Mouse (Mus musculus) kidney, embryonic 16.5 days (tissue): ENCODE measurements around the gene Mmp21. TPM values are rescaled to one million over a fixed set of nuclear protein-coding genes. Genes with fewer than 3 reads are reported as not detected.
"Not testable (repeated sequence)": the region's sequence is repeated elsewhere in the genome, so short reads cannot be mapped to it uniquely, and the experiment has no call there.

Source experiments
- ATAC-seq: fragments of 200-750 bp; cut with Nextera tagmentation; 2 replicates; pipeline ENCODE4 v1.8.0; 2017; ENCODE audit warnings: moderate TSS enrichment; ENCODE audit not compliant: low FRiP score, low TSS enrichment
- H3K27ac ChIP-seq: fragments of 300-500 bp; sonication (generic); 2 replicates; pipeline ENCODE4 v1.5.1; 2014; ENCODE audit warnings: low read length
- H3K27me3 ChIP-seq: fragments of 300-500 bp; sonication (generic); 2 replicates; pipeline ENCODE4 v1.6.1; 2014; ENCODE audit warnings: low read length, control low read depth, mixed read lengths; ENCODE audit not compliant: insufficient read depth
- H3K36me3 ChIP-seq: fragments of 300-500 bp; sonication (generic); 2 replicates; pipeline ENCODE4 v1.6.1; 2014; ENCODE audit warnings: low read length, control low read depth, mixed read lengths; ENCODE audit not compliant: insufficient read depth
- H3K4me1 ChIP-seq: fragments of 300-500 bp; sonication (generic); 2 replicates; pipeline ENCODE4 v1.6.1; 2014; ENCODE audit warnings: low read length, control low read depth, mixed read lengths; ENCODE audit not compliant: insufficient read depth
- H3K4me2 ChIP-seq: fragments of 300-500 bp; sonication (generic); replicated peaks from 2 replicates; pipeline ENCODE4 v1.6.1; 2014; ENCODE audit warnings: low read depth, low read length
- H3K4me3 ChIP-seq: fragments of 300-500 bp; sonication (generic); 2 replicates; pipeline ENCODE4 v1.5.1; 2014; ENCODE audit warnings: mild to moderate bottlenecking, low read length
- H3K9ac ChIP-seq: fragments of 300-500 bp; sonication (generic); replicated peaks from 2 replicates; pipeline ENCODE4 v1.6.1; 2014; ENCODE audit warnings: low read length
- H3K9me3 ChIP-seq: fragments of 300-500 bp; sonication (generic); 2 replicates; pipeline ENCODE4 v1.6.1; 2016; ENCODE audit warnings: low read length, control low read depth
- WGBS: fragments of 180-500 bp; shearing (Covaris S2); extraction: QIAGEN DNeasy Blood & Tissue Kit; methylation state at CpG from one replicate; pipeline ENCODE4 v1.1.7; 2014; 5-methylcytosine and 5-hydroxymethylcytosine counted together
- polyA plus RNA-seq: library from polyadenylated mRNA; unstranded; fragments of >200 nt; fragmentation: Nextera tagmentation; extraction: Ambion mirVana; gene quantifications from 2 replicates; pipeline ENCODE4 v1.2.1, GENCODE M21; 2015

Mmp21 gene
- polyA plus RNA-seq, 1 experiment from 2014 or later, result not detected

DNA sequence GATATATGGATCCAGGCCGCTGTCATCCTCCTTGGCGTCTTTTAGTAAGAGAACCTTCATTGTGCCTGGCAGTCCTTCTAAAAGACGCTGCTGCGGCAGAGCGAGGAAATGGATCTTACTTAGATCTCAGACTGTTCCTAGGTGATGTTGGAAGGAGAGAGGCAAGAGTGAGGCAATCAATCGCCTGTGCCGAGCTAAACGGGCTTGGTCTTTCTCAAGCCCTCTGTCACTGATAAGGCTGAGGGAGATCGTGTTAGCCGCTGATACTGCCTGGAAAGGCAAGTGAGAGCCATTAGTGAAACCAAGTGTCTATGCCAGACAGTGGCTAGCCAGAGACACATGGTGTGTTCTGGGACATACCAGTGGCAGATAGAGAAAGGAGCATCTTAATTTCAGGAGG, 22.5 kb upstream of the Mmp21 start:
- no peaks in the 10 kb centered on the region for H3K4me1 ChIP-seq
- no peak overlapping the region for H3K27ac ChIP-seq
- no peaks in the 10 kb centered on the region for H3K27me3 ChIP-seq
- H3K4me2 ChIP-seq, result no peak overlapping the region
- H3K9ac ChIP-seq, result no peak overlapping the region
- no peak for ATAC-seq
- H3K36me3 ChIP-seq, result 0 out of 2 replicates have a peak, but pooled peaks cover 2% of the 10 kb centered on the region
- H3K4me3 ChIP-seq, result no peak overlapping the region
- 84% methylated on average over 10 of the region's 10 CpGs for WGBS
- H3K9me3 ChIP-seq, result peaks cover under 1% of the 10 kb centered on the region; the same call in 1 of the 2 replicates

DNA sequence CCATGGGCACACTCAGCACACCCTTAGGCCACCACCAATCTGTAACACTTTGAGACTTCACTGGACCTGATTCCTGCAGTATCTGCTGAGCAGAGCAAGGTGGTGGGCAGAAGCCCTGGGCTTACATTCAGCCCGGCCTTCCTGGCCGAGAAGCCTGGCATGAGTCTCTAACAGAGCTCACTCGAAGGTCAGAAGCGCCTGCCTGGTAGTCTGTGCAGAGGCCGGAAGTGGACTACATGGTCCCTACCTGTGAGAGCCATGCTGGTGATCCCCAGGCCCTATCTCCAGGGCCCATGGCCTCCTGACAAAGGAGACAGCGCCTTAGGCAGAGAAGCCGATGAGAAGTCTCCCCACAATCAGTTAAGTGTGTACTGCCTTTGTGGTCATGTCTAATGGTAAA, 21.5 kb upstream of the Mmp21 start:
- no peak overlapping the region for H3K4me2 ChIP-seq
- H3K36me3 ChIP-seq, result 0 out of 2 replicates have a peak, but pooled peaks cover 2% of the 10 kb centered on the region
- 96% methylated on average over 7 of the region's 7 CpGs for WGBS
- H3K27ac ChIP-seq, result no peak overlapping the region
- H3K27me3 ChIP-seq, result no peaks in the 10 kb centered on the region
- H3K4me1 ChIP-seq, result no peaks in the 10 kb centered on the region
- H3K9ac ChIP-seq, result no peak overlapping the region
- ATAC-seq, result no peak
- H3K4me3 ChIP-seq, result no peak overlapping the region
- H3K9me3 ChIP-seq, result no peaks in the 10 kb centered on the region

DNA sequence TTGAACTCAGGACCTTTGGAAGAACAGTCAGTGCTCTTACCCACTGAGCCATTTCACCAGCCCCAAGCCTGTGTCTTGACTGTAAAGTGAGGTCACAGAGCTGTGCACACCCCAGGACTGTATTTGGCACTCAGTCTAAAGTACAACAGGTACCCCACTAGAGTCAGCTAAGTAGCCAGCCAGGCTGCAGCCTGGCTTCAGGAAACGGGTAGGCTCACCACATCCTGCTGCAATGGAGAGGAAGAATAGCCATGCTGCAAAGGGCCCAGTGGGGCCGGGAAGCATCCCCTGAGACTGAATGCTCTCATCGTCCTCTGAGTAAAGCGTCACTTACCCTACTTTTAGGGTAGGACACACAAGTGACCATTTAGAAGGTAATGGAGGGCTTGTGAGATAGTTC, 20.0 kb upstream of the Mmp21 start:
- H3K27me3 ChIP-seq, result no peaks in the 10 kb centered on the region

DNA sequence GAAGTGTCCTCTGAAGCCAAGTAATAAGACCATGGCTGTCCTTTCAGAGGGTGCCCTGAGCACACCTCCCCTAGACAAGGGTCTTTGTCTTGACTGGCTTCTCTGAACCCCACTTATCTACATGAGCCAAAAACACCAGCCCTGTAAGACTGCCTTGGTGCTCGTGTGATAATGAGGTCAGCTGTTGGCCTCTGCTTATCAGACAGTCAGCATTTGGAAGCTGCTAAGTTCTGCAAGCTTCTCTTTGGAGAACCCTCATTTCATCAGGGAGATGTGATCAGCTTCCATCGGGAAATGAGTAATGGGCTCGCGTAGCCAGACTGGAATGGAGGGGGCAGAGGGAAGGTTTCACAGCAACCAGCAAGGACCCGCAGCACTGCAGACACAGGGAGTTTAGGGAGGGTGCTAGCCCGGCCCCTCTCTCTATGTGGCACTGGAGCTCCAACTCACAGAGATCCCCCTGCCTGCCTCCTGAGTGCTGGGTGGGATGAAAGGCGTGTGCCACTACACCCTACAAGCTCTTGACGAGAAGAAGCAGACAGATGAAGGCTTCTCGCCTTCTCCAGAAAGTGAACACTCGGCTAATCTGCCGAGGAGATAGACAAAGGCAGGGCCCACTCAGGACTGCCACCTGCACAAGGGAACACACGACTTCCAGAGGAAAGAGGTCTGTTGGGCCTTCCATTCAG, 18.3 kb upstream of the Mmp21 start:
- Histone ChIP-seq H3K27me3 (no peaks in the 10 kb centered on the region), H3K9ac (no peak overlapping the region), H3K9me3 (no peaks in the 10 kb centered on the region), H3K4me3 (no peak overlapping the region), H3K4me2 (no peak overlapping the region), H3K36me3 (0 out of 2 replicates have a peak, but pooled peaks cover 2% of the 10 kb centered on the region), H3K4me1 (no peaks in the 10 kb centered on the region), H3K27ac (no peak overlapping the region)
- no peak for ATAC-seq
- 89% methylated on average over 12 of the region's 12 CpGs for WGBS

More for the DNA sequence above, 20.0 kb upstream of the Mmp21 start:
- no peak for ATAC-seq
- no peak overlapping the region for H3K9ac ChIP-seq
- H3K36me3 ChIP-seq, result 0 out of 2 replicates have a peak, but pooled peaks cover 2% of the 10 kb centered on the region
- H3K4me1 ChIP-seq, result no peaks in the 10 kb centered on the region
- H3K9me3 ChIP-seq, result no peaks in the 10 kb centered on the region
- WGBS, result 84% methylated on average over 4 of the region's 4 CpGs
- no peak overlapping the region for H3K4me3 ChIP-seq
- no peak overlapping the region for H3K27ac ChIP-seq
- no peak overlapping the region for H3K4me2 ChIP-seq

DNA sequence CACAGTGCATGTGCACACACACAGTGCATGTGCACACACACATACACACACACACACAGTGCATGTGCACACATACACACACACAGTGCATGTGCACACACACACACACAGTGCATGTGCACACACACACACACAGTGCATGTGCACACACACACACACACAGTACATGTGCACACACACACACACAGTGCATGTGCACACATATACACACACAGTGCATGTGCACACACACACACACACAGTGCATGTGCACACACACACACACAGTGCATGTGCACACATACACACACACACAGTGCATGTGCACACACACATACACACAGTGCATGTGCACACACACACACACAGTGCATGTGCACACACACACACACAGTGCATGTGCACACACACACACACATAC, 5.8 kb upstream of the Mmp21 start:
- H3K27me3 ChIP-seq, H3K4me1 ChIP-seq, H3K27ac ChIP-seq, ATAC-seq, H3K4me3 ChIP-seq, H3K9ac ChIP-seq, H3K4me2 ChIP-seq: not testable (repeated sequence)
- Histone ChIP-seq H3K36me3 (peaks cover 32% of the 10 kb centered on the region), H3K9me3 (peaks cover 18% of the 10 kb centered on the region)

DNA sequence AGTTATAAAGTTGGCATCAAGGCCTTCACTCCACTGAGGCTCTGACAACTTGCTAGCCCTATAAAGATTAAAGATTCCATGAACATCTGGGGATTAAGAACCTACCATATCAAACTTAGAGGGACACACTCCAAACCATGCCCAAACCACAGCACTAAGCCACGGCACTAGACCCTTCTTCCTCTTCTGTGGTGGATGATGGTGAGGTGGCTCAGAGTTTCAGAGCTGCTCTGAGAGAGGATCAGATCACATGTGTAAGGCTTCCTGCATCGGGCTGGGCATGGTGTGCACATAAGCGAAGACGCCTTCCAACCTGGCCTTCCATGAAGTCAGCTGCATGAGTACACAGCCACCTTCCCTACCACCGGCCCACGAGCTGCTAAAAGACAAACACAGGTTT, 4.8 kb upstream of the Mmp21 start:
- Histone ChIP-seq H3K27ac (no peak overlapping the region), H3K4me3 (no peak overlapping the region), H3K27me3 (no peaks in the 10 kb centered on the region), H3K36me3 (peaks cover 23% of the 10 kb centered on the region), H3K9ac (no peak overlapping the region), H3K4me1 (no peaks in the 10 kb centered on the region), H3K4me2 (no peak overlapping the region), H3K9me3 (peaks cover 18% of the 10 kb centered on the region)
- no peak for ATAC-seq
- WGBS, result 91% methylated on average over 6 of the region's 6 CpGs

DNA sequence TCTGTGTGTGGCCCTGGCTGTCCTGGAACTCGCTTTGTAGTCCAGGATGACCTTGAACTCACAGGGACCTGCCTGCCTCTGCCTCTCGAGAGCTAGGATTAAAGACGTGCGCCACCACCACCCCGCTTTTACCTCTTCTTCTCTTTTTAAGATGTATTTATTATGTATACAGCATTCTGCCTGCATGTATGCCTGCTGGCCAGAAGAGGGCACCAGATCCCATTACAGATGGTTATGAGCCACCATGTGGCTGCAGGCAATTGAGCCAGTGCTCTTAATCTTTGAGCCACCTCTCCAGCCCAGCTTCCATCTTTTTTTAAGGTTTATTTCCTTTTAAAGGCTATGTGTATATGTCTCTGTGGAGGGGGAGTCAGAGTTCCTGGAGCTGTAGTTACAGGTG, 4.2 kb upstream of the Mmp21 start:
- 88% methylated on average over 5 of the region's 5 CpGs for WGBS
- Histone ChIP-seq H3K4me3 (no peak overlapping the region), H3K9ac (no peak overlapping the region), H3K4me1 (no peaks in the 10 kb centered on the region), H3K9me3 (peaks cover 18% of the 10 kb centered on the region), H3K36me3 (peaks cover 17% of the 10 kb centered on the region), H3K27ac (no peak overlapping the region), H3K4me2 (no peak overlapping the region), H3K27me3 (no peaks in the 10 kb centered on the region)
- no peak for ATAC-seq

DNA sequence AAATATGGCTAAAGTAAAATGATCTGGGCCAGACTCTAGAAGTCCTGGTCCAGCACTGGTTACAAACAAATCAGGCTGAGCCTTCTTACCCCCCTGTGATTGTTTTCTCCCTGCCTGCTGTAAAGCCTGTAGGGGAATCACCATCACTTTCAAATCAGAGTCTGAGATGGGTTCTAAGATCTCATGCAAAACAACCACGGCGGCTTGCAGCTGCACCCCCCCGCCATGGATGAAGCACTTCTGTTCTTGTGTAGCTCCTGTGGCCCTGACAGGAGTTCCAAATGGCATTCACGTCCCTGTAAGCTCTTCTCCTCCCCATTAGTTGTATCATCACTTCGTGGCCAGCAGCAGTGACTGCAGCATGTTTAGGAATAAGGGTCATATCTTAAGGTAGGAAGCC, 3.8 kb upstream of the Mmp21 start:
- no peak for ATAC-seq
- Histone ChIP-seq H3K27ac (no peak overlapping the region), H3K36me3 (peaks cover 12% of the 10 kb centered on the region), H3K4me3 (no peak overlapping the region), H3K4me1 (no peaks in the 10 kb centered on the region), H3K9ac (no peak overlapping the region), H3K9me3 (peaks cover 13% of the 10 kb centered on the region), H3K4me2 (no peak overlapping the region), H3K27me3 (no peaks in the 10 kb centered on the region)
- 77% methylated on average over 5 of the region's 5 CpGs for WGBS

DNA sequence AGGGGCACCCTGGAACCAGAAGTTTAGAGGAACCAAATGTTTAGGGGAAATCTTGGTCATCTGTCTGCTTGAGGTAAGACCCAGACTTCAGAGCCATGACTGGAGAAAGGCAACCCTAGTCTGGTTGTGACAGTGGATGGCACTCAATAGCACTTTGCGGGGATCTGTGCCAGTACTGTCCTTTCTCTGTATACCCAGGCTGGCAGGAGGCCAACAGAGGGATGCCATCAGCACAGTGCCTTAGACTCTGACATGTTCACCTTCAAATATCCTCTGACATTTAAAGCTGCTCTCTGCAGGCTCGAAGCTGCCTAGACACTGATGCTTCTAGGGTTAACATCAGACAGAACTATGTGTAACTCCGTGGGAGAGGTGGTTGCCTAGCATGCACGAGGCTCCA, 422 bp downstream of the Mmp21 start:
- Histone ChIP-seq H3K27ac (no peak overlapping the region), H3K27me3 (no peaks in the 10 kb centered on the region), H3K4me2 (no peak overlapping the region), H3K9me3 (0 out of 2 replicates have a peak, but pooled peaks cover 4% of the 10 kb centered on the region), H3K9ac (no peak overlapping the region), H3K36me3 (no peaks in the 10 kb centered on the region), H3K4me1 (no peaks in the 10 kb centered on the region), H3K4me3 (no peak overlapping the region)
- ATAC-seq, result no peak
- 63% methylated on average over 4 of the region's 4 CpGs for WGBS

DNA sequence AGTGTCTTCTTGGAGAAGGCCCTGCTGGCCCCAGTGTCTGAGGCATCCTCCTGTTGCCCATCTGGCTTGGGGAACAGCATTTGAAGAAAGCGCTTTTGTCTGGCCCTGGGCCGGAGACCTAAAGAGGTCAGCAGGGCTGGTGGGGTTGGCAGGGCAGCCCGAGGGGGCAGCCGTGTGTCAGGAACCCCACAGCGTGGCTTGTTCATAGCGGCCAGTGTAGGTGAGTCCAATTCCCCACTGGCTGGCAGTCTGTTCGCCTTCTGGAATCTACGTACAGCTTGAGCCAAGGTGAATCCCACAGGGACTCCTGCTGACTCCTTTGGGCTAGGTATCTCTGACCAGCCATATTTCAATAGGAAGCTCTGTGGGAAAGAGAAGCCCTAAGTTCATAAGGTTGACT, 1.1 kb downstream of the Mmp21 start:
- Histone ChIP-seq H3K27ac (no peak overlapping the region), H3K36me3 (no peaks in the 10 kb centered on the region), H3K4me3 (no peak overlapping the region), H3K4me1 (no peaks in the 10 kb centered on the region), H3K9me3 (no peaks in the 10 kb centered on the region), H3K9ac (no peak overlapping the region), H3K27me3 (no peaks in the 10 kb centered on the region), H3K4me2 (no peak overlapping the region)
- 89% methylated on average over 8 of the region's 8 CpGs for WGBS
- ATAC-seq, result no peak
